Mouse (Mus musculus) cerebellum, adult 11-12 months (tissue): ENCODE measurements around the gene Hist1h4d.
"Not testable (repeated sequence)": the region's sequence is repeated elsewhere in the genome, so short reads cannot be mapped to it uniquely, and the experiment has no call there.

Experiments
- DNase-seq: peaks from one replicate; pipeline ENCODE4 v3.0.0; 2022

Hist1h4d gene

DNA sequence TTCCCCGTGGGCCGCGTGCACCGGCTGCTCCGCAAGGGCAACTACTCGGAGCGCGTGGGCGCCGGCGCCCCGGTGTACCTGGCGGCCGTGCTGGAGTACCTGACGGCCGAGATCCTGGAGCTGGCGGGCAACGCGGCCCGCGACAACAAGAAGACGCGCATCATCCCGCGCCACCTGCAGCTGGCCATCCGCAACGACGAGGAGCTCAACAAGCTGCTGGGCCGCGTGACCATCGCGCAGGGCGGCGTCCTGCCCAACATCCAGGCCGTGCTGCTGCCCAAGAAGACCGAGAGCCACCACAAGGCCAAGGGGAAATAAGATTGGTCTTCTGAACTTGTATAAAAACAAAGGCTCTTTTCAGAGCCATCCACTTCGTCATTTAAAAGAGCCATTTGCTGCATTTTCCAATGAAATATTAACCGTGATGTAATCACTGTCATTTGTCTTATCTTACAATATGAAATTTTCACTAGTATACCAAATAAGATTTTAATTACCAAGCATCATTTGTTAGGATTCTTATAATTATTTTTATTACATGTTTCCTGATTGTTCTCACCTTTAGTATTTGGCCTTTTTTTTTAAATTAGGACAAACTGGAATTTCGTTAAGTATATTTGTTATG lies 6.7 kb upstream of the Hist1h4d start:
- DNase-seq = not testable (repeated sequence)

DNA sequence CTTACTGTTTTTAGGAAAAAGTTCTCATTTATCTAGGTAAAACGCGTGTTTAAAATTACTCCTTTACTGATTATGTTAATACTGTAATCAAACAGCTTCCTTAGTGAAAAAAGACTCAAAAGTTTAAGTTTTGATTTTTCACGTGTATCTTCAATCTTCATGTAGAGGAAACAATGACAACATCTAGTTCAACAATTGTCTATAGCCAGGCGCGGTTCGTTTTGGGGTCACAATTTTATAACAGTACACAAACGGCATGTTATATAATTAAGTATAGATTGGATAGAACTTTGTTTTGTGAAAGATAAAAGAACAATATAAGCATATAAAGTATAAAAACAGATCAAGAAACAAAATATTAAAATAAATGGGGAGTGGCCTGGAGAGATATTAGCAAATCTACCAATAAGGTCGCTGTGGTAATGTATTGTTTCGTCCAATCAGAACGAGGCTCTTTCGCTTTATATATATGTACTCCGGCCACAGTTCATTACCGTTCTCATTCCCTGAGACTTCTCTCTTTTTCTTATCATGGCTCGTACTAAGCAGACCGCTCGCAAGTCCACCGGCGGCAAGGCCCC lies 6.0 kb upstream of the Hist1h4d start, which contains the start of gene Hist1h3d:
Hist1h3d (plus strand) TSS at position 493 of the 581 bp plus-strand sequence.
- DNase-seq = no peak

DNA sequence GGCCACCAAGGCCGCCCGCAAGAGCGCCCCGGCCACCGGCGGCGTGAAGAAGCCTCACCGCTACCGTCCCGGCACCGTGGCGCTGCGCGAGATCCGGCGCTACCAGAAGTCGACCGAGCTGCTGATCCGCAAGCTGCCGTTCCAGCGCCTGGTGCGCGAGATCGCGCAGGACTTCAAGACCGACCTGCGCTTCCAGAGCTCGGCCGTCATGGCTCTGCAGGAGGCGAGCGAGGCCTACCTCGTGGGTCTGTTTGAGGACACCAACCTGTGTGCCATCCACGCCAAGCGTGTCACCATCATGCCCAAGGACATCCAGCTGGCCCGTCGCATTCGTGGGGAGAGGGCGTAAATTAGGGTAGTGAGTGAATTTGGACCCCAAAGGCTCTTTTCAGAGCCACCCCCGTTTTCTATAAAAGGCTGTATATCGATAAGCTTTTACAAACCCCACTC lies 5.5 kb upstream of the Hist1h4d start:
- DNase-seq = not testable (repeated sequence)

DNA sequence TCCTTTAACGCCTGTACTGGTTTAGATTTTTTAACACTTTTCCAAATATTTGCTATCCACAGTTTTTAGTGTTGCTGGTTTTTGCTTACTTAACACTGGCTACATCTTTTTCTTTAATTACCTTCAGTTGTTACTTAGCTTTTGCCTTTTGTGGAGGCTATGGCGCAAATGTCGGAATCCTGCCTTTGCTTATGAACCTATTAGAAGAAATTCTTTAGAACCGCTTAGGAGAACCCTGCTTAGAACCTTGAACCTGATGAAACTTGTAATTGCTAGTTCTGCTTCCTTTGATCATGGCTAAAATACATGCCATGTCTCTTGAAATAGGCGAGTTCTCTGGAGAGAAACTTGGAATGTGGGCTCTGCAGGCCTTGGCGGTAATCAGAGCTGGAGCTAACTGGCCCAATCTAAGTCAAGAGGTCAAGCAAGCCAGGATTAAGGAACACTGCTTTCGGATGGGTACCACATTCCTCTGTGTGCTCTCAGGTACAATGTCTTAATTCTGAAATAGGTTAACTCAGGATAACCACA lies 5.0 kb upstream of the Hist1h4d start:
- DNase-seq = no peak

DNA sequence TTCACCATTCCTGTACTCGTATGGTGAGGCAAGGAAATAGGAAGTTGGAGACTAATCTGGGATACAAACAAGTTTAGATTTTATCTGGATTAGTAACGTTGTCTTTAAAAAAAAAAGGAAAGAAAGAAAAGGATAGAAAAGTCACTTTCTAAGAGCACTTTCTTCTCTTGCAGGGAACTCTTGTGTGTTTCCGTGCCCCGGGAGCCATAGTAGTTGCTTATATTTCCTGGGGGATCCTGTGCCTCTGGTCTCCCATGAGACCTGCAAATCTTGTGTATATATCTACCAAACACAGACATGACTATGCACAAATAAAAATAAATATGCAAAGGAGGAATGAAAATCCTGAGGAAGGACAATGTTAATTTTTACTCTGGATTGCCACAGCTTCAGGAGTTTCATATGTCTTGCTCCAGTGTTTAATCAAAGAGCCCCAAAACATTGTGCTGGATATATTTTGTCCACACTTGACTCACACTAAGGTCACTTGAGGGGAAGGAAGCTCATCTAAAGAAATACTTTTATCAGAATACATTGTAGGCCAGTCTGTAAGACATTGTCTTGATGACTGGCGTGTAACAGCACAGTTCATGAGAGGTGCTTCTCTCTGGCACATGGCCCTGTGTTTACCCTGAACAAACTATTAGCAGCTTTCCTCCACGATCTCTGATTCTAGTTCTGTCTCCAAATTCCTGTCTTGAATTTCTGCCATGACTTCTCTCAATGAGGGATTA lies 4.3 kb upstream of the Hist1h4d start:
- no peak for DNase-seq

DNA sequence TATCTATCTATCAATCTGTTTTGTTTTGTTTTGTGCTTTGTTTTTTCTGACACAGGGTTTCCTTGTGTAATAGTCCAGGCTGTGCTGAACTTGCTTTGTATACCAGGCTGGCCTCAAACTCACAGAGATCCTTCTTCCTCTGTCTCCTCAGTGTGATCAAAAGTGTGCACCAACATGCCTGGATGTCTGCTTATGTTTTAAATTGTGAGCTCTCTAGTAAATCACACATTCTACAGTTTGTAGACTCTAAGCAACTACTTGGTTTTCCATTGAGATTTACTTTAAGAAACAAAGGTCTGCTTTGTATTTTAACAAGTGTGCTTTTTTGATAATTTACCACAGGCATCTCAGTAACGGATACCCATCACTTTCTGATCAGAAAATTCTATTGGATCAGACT lies 3.6 kb upstream of the Hist1h4d start:
- DNase-seq = no peak

DNA sequence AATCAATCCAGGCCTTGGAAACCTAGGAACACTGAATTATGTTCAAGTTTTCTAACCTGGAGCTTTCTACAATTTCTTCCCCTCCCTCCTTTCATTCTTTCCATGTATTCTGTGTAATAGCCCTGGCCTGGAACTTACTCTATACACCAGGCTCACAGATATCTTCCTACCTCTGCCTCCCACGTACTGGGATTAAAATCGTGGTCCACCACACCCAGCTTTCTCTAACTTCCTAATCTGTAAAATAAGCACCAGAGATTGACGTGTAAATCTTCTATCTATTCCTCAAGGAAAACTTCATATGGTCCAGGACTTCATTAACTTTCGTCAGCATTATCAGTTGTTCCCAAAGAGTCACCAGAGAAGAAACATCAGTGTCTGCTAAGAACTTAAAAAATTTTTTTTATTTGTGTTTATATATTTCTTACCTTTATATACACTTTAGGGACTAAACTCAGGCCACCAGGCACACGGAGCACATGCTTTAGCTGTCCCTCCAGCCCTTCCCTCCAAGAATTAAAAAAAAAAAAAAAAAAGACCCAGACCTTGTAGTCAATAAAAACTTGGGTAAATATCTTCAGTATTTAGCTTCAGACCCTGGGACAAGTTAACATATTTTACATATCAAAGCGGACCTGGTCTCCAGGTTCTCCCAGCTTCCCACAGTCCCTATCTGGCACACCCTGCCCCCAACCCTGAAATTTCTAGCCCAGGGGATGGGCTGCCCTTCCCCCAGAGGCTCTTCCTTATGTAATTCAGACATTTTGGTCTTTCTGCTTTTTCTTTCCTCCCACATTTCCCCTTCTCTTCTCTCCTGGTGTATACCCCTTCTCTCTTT lies 1.0 kb downstream of the Hist1h4d start:
- DNase-seq = no peak

DNA sequence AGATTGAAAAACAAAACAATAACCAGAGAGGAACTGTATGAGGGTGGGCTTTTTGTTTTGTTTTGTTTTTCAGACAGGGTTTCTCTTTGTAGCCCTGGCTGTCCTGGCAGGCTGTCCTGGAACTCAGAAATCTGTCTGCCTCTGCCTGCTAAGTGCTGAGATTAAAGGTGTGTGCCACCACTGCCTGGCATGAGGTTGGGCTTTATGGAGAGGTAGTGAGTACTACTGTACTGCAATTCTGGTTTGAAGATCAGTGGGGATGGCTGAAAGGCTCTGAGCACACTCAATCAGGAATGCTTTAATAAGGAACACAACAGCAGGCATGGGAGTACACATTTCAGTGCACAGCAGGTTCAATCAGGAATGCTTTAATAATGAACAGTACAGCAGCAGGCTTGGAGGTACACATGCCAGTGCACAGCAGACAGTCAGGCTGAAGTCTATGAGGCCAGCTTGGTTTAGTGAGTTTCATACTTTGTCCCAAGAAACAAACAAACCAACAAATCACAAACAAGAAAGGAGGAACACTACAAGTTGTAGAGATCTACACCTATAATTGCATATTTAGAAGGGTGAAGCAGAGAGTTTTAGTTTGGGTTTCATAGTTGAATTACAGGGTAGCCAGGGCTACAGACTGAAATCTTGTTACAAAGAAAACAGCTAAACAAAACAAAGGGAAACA lies 2.1 kb downstream of the Hist1h4d start:
- no peak for DNase-seq

DNA sequence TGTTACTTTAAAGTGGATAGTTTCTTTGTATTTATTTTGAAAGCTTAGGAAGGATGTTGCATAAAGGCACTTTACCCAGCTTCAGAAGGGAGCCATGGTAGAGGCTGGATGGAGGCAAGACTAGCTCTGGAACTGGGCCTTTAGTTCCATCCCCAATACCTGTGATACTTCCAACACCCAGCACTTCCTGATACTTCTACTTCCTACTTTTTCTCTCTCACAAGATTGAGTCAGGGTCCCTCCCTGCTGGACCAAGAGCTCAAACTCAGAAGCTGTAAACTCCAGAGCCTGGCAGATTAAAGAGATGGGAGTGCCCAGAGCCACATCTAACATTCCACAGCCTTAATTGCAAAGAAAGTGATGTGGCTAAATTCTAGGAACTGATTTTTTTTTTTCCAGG lies 2.9 kb downstream of the Hist1h4d start:
- no peak for DNase-seq

DNA sequence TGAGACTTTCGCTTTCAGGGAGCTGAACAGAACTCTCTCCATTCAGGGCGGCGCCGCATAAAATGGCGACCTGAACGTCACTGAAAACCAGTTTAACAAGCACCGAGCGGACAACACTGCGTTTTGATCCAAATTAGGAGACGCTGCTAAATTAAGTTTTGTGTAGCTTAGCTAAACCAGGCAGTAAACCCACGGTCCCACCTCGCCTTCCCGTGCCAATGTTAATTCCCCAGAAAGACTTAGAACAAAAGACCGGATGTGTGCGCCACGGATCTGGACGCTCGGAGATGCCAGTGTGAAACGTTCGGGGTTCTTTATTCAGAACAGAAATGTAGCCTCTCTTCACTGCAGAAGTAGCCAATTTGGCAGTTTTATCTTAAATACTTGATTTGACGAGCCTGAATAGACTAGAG lies 3.6 kb downstream of the Hist1h4d start:
- DNase-seq = no peak

DNA sequence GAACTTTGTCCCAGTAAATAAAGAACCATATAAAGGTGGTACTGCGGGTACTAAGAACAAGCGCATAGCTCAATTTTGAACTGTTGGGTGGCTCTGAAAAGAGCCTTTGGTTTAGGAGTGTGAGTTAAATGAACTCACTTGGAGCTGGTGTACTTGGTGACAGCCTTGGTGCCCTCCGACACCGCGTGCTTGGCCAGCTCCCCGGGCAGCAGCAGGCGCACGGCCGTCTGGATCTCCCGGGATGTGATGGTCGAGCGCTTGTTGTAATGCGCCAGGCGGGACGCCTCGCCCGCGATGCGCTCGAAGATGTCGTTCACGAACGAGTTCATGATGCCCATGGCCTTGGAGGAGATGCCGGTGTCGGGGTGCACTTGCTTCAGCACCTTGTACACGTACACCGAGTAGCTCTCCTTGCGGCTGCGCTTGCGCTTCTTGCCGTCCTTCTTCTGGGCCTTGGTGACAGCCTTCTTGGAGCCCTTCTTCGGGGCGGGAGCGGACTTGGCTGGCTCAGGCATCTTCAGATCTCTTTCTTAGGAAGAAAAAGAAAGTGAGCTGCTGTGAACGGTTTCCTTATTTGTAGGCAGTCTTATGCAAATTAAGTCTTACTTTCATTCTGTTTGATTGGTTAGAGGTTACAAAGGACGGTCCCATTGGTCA lies 4.2 kb downstream of the Hist1h4d start:
- DNase-seq = peak; percentile 68

DNA sequence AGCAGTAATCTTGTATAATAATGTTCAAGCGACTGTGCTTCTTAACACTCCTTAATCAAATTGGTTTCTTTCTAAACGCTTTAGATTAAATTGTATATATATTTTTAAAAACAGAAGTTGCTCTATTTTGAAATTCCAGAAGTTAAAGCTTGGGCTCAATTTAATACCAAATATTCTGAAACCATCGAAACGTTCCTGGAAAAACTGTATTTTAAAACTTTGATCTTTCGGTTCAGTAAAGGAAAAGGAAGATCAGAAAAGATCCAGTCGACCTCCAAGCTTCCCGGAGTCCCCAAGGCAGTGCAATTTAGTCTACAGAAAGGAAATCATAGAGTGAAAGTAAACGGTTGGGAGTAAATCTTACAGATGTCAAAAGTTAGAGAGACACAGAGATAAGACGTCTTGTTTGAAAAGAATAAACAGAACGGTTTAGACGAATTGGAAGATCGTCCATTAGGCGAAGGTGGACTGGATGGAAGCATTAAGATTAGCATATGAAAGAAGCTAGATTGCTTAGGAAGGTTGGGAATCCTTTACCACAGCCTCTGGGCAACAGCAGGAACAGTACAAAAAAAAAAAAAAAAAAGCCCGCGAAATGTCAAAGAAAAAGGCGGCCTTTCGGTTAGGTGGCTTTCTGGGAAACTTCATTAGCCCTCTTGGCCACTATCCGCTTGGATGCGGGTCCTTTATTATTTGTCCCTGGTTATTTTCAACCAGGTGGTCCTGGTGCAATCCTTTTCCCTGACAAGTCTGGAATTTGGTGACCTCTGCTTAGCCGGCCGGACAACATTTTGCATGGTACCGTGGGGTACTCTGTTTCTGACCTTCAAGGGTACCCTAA lies 4.9 kb downstream of the Hist1h4d start:
- no peak for DNase-seq

DNA sequence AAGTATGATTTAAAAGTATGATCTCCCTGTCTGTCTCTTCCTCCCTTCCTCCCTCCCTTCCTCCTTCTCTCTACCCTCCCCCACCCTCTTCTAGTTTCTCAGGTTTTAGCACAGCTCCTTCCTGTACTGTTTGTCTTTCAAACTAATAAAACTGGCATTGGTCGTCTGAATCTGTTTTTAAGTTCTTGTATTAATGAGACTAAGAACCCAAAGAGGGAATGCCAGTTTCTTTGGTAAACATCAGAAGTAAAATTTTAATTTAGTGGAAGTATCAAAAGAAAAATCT lies 5.5 kb downstream of the Hist1h4d start:
- no peak for DNase-seq

DNA sequence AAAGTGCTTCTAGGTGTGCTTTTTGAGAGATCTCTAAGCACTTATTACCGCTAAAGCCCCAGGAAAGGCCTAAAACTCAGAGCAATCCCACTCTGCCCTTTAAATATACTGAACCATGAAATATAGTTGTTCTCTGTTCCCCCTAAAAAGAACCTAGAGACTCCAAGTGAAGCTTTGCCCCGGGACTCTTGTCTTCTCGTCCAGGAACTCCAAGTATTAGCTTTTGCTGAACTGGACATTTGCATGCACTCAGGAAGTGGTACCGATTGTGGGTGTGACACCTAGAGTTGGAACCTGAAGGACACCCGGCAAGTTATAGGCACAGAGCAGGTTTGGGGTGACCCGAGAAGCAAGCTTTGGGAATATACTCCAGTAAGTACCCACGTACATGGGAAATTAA lies 9.8 kb downstream of the Hist1h4d start:
- DNase-seq = no peak

DNA sequence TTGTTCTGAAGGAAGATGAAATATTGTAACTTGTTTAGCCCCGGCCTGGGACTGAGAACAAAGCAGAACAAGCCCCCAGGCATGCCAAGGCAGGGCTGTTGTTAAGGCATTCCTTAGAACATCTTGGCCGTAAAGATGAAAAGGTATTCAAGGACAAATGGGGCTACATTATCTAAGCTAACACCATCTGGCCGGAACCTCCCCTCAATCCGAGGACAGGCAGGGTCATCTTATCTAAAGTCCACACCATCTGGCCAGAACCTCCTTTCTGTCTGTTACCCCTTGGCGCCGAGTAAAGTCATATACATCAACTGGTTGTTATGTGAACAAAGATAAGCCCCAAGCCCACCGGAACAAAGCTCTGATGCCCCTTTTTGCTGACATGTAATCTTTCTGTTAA lies 10.5 kb downstream of the Hist1h4d start:
- not testable (repeated sequence) for DNase-seq

DNA sequence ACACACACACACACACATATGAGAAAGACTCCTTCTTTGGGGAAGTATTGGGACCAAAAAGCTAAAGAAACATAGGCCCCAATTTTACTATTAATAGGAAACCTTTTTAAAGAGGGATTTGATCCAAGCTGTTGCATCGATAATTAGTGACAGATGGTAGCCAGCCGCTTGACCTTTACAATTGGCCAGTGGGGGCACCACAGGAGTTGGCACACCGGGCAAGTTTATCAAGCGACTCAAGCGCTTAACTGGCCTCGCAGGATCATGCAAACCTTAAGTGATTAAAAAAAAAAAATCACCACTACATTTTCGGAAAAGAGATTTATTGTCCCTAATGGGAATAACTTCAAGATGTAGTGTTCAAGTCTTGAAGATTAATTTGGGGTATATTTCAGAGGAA lies 11.2 kb downstream of the Hist1h4d start:
- peak; percentile 73 for DNase-seq

DNA sequence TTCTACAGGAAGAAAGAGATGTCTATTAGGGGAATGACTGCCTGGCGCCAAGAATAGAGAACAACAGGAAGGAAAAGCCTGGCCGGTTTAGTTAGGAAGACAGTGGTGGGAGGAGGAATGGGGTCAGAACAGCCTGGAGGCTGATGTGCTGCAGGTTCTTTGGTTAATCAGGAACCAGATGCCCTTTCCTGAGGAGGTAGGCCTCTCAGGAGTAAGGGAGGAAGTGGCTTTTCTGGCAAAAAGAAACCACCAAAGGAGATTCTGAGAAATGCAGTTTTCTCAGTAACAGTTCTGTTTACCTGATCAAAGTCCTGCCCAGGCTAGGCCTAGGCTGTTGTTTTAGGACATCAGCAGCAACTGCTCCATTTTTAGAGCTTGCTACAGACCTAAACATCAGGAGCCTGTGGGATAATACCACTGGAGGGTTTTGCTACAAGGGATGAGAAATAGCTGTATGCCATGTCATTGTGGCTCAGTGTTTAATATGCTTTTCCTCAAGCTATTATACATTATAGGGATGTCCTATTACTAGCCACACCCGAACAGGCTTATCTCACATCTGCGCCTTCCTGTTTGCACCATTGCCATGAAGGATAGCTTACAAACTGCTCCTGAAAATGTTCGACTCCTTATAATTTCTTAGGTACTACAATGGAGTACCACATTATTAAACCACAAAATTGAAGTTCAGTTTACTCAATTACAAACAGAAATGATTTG lies 11.8 kb downstream of the Hist1h4d start:
- DNase-seq = no peak

DNA sequence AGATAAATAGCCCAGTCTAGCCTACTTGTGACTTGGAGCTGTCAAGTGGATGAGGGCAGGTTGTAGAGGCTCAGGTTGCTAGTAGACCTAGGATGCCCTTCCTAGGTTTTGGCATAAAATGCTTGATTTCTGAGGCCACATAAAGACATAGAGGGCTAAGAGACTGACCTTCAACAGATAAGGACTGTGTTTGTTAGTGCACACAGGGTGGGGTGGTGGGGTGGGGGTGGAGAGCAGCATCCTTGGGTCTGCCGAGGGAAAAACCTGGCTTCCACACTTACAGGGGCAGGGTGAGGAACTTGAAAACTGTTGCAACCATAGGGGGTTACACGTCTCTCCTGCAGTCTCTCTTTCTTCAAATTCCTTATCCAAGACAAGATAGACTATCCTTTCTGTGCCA lies 13.8 kb downstream of the Hist1h4d start:
- DNase-seq = no peak

DNA sequence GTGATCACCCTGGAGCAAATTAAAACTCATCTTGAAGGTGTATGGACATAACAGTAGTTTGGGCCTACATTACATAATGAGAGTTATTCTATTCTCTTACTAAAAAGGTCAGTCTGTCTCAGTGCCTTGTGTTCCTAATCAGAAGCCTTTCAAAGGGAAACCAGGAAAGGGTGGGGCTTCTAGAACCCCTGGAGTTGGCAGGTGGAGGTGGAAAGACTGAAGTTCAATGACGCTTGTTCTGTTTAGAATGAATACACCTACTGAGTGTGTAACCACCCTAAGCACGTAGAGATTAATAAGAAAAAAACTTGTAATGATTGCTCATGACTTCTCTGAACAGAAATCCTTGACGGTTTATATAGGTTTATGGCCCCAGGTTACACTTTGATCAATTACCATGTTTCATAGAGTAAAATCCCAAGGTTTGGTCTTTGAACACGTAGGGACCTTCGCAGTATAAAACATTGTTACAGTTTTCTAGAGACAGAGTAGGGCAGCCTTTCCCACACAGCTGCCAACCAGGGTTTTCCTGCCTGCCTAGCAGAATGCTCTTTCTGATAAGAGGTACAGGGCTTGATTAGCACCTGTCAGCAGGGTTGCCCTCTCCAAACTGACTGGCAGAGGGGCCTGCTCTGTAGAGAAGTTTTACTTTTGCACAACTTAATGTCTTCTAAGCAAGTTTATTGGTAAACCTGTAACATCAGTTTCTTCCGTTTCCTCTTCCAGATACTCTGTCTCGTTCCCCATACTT lies 14.4 kb downstream of the Hist1h4d start:
- no peak for DNase-seq

DNA sequence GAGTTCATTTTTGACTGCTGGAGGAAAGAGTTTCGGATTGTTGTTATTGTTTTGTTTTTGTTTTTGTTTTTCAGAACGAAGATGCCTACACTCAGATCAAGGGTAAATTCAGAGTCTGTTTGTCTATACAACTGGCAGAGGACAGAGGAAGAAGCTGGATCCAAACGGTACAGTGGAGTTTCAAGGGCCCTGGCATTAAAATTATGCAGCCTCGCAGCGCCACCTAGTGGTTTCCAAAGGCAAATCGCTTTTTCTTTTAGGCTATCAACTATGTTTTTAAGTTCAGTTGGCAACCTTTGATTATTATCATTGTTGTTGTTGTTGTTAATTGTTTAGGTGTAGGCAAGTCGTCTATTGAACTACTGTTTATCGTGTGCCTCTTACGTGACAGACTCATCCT lies 16.6 kb downstream of the Hist1h4d start:
- DNase-seq = peak; percentile 55
